ENCODE assay signal across 9 mouse cellular contexts in the genomic region with DNA sequence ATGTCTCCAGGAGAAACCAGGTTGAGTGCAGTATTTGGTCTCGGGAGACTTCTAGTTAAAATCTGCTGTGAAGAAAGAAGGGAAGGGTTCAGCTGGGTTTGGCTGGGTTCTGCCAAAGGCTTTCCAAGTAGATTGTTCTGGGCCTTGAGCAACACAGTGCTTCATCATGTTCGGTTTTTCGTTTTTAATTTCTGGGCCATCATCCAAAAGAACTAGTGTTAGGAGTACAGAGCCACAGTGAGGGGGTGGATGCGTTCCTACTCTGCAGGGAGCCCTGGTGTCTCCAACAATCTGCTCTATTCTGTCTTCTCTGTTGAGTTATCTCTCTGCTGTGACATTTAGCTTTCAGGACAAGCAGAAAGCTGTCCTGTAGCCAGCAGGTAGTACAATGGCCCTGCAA. TPM values are rescaled to one million over a fixed set of nuclear protein-coding genes. Genes with fewer than 3 reads are reported as not detected.
DNase-seq lines count a peak whose midpoint lies in the region; ATAC-seq lines count a peak whose summit lies in the region.
"Had no signal": no experiment of that assay in that cellular context is flagged by ENCODE, and none has a peak within 500 bp of the region (broad histone marks: within the 10 kb centered on the region; RNA-seq: fewer than 3 reads in every experiment).

No protein-coding gene starts in this region.

- peak; percentile 43 to 81 for DNase-seq in adrenal gland, adult (ENCODE audit: inconsistent age in 2 of 2, low spot score in 1 of 2)
- DNase-seq in adrenal gland, adult 18-20 months (ENCODE audit: low spot score in 2 of 2), result no peak
- peak; percentile 45 for DNase-seq in testis, postnatal 14 days (ENCODE audit: low spot score)
- DNase-seq in testis, postnatal 10 days (ENCODE audit: low spot score), result no peak
- peak; percentile 71 for DNase-seq in layer of hippocampus, adult 9-10 months (ENCODE audit: low spot score)
- DNase-seq in embryo, embryonic 10.5 days (ENCODE audit: low spot score), result no peak
- no peak for DNase-seq in embryo, embryonic 11 days
- DNase-seq: thymus, postnatal 14 days had no signal

- ATAC-seq in CD4-positive, CD25-positive, alpha-beta regulatory T cell, adult 4 months, result no peak

RNA-seq across cellular contexts. Expression of gene Lman2l, which starts 4.0 kb away (rescaled TPM):
- total RNA-seq in adrenal gland, adult 18-20 months (2021), result 10 to 100 TPM; 48.6 to 62.1 TPM
- 10 to 100 TPM; 11.0 to 11.8 TPM for polyA plus RNA-seq in CD4-positive, CD25-positive, alpha-beta regulatory T cell, adult 4 months (2017; shearing (Covaris generic))

RNA-seq across cellular contexts. Expression of gene Cnnm4, which starts 30.3 kb away (rescaled TPM):
- 1 to 10 TPM; 3.6 to 5.9 TPM for total RNA-seq in adrenal gland, adult 18-20 months (2021)
- 10 to 100 TPM; 12.3 to 19.6 TPM for polyA plus RNA-seq in CD4-positive, CD25-positive, alpha-beta regulatory T cell, adult 4 months (2017; shearing (Covaris generic))

Comparison
In these comparisons a context has a peak if more than half of its experiments do, and no peak if none do; other contexts are left out.
1. DNase-seq: peak in adrenal gland, adult (2 of 2), testis, postnatal 14 days (single experiment) and layer of hippocampus, adult 9-10 months (single experiment); none in adrenal gland, adult 18-20 months (0 of 2), testis, postnatal 10 days (single experiment), embryo, embryonic 10.5 days (single experiment) and embryo, embryonic 11 days (single experiment).